Mouse (Mus musculus) thymus, postnatal 4 days (tissue): ENCODE measurements around the gene Agpat1.

Experiments used
- DNase-seq: peaks from one replicate; pipeline ENCODE4 v3.0.0; 2021

Gene Agpat1

DNA sequence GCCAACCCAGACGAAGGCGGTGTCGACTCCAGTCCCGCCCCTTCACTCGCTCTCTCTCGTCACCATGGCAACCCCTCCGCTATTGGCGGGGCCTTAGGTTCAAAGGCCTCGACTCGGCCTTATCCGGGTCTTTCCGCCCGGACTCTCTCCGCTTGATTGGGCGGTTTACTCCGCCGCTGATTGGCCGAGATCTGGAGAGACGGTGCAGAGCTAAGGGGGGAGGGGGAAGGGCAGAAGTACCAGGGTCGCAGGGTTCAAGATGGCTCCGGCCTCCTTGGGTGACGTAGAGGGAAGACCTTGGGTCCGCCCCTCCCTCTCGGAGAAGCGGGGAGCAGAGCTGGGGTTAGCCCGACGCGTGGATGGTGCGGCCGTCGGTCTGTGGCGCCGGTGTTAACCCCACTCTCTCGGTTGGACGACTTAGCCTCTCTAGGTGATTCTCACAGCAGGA, at the start of gene Agpat1:
Agpat1 (plus strand) TSS at position 202 of the 448 bp plus-strand sequence.
- DNase-seq: peak; percentile 98

DNA sequence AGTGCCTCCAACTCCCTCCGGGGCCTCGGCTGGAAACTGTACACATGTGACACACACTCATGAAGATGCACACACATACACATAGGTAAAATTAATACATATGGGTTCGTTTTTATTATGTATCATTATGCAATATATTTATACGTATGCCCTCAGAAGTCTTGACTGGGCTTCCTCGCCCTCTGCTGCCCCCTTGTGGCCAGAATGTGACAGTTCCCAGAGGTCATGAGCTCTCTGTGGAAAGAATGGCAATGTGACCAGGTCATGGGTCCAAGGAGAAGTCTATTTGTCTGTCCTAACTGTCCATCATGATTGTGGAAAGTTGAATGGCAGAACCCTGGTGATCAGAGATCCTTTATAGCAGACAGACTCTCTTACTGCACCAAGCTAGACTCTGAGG, 48.6 kb upstream of the Agpat1 start:
- DNase-seq: peak; percentile 89

DNA sequence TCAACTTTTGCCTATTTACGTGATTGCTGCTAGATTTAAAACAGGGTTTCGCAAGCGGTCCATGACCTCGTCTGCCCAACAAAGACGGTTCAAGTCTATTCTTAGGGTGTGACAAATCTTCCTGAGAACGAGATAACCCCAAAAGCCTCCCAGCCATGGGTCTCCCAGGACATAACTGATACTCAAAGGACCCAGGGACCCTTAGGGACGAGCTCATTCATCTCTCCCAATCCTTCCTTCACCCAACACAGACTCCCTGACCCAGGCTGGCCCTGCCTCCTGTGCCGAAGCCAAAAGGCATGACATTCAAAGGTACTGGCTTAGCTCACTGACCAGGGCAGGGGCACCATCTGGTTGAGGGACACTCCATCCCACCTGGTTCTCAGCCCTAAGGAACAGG, 47.7 kb upstream of the Agpat1 start:
- DNase-seq: no peak

DNA sequence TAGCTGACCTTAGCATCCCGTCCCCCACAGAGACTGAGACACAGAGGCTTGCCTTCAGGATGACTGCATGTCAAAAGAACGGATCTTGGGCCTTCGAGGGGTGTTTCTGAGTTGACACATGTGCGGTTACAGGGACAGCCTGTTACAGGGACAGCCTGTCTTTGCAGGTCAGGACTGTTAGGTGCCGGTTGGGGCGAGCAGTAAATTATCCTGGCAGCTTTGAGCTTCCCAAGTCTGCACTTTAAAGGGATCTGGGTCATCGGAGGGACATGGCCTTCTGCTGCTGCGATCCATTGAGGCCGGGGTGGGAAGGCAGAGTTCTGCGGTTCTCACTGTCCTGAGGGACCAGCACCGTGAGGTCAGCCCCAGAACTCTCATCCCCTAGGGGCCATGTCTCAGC, 46.7 kb upstream of the Agpat1 start:
- DNase-seq: no peak

DNA sequence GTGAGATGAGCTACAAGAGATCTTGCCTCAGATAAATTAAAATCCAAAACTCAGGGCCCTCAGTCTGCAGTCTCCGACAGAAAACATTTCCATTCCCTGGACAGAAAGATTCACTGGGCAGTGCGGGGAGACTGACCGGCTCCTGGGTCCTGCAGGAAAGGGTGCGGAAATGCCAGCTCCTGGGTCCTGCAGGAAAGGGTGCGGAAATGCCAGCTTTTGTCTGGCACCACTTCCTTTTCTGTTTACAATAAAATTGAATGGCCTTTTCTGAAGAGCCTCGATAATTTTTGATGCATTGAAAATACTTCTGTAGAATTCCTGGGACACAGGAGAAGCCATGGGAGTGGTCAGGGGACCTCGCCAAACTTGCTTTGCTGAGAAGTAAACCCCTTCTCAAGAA, 44.9 kb upstream of the Agpat1 start:
- no peak for DNase-seq

DNA sequence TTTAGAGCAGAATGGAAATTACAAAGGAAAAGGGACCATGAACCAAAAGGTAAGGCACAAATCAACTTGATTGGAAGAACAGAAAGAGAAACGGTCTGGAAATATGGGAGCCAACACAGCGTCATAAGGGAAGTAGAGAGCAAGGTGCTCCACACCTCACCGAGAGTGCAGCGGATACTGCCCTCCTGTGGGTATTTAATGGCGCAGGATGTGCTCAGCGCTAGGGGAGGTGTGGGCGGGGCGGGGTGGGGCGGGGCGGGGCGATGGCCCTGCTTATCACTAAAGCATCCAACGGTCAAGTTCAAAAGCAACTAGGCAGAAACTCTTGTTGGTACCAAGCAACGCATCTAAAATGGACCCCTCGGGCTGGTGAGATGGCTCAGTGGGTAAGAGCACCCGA, 44.2 kb upstream of the Agpat1 start:
- no peak for DNase-seq

DNA sequence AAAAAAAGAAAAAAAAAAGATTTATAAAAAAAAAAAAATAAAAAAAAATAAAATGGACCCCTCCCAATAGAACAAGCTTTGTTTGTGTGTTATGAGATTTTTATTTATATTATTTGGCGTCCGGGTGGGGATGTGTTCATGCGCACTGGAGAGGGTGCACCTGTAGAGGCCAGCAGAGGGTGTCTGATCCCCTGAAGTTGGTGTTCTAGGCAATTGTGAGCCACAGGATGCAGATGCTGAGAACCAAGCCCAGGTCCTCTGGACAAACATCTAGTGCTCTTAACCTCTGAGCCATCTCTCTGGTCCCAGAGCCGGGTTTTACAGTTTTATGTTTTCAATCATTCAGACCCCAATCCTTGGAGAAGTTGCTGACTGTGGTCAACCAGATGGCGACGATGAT, 43.6 kb upstream of the Agpat1 start:
- no peak for DNase-seq

DNA sequence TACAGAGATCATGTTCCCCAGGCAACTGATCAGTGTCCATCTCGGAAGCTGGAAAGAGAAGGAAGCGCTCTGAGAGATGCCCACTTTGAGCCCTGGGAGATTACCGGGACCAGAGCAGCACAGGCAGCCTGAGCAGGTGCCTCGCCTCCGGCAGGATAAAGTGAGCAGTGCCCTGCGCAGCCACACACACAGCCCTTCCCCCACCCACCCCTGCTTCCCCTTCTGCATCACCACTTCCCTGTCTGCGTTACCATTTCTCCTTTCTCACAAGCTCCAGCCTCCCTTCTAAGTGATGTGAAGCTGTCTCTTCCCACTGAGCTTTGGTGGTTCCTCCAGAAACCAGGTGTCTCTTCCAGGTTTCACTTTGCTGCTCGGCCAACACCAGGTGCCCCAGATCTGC, 42.9 kb upstream of the Agpat1 start:
- peak; percentile 37 for DNase-seq

DNA sequence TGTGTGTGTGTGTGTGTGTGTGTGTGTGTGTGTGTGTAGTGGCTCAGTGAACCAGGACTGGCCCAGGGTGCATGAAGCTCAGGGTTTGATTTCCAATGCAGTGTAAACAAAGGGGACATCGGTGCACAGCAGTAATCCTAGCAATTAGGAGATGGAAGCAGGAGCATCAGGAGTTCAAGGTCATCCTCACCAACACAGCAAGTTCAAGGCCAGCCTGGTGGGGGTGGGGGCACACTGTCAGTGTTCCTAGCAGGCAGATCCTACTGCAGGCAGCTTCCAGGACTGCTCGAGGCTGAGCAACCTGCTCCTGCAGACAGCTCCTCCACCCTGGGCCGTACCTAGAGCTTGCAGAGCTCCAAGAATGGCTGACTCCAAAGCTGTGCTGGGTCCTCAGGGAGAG, 41.5 kb upstream of the Agpat1 start:
- no peak for DNase-seq

DNA sequence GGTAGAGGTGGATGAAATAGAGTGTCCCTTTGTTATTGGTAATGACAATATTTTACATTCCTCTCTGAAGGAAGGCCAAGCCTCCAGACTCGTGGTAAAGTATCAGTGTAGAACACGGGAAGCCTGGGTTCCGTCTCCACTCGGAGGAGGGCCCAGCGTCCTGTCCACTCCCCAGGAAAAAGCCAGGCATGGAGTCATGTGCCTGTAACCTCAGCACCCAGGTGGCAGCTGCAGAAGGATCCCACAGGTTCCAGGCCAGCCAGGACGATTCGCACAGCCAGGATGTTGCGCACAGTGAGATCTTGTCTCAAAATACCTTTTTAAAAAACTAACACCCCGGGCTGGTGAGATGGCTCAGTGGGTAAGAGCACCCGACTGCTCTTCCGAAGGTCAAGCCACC, 40.7 kb upstream of the Agpat1 start:
- no peak for DNase-seq

DNA sequence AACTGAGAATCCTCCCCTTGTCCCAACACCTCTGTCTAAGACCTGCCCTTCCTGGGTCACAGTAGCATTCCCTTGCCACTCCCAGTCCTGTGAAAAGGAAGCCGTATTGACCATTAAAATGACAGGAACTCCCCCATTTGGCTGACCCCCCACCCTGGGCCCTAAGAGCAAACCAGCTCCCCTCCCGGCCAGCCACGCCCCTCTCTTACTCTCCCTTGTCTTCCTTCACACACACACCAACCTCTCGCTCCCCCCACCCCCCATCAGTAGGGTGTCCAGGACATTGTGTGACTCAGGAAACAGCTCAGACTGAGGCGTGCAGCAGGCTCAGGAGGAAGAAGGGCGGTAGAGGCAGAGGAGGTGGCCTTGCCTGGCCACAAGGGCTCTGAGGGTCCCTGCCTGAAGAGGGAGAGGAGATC, 40.0 kb upstream of the Agpat1 start, which contains the start of gene Notch4:
Notch4 (plus strand) TSS at position 266 of the 419 bp plus-strand sequence.
- no peak for DNase-seq

DNA sequence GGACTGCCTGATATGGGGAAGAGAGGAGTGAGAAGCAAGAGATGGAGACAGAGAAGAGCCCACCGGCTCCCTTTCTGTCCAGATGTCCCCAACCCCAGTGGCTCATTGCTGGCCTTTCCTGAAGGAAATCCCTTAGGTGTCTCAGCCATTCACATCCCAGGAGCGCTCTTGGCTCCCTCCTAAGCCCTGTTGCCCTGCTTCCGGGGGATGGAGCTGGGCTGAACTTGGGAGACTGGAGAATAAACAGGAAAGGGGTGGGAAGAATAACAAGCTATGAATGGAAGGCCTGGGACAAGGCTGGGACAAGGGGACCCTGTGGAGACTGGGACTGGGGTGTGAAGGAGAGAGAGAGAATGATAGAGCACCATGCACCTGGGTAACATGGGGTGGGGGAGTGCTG, 39.3 kb upstream of the Agpat1 start:
- no peak for DNase-seq

DNA sequence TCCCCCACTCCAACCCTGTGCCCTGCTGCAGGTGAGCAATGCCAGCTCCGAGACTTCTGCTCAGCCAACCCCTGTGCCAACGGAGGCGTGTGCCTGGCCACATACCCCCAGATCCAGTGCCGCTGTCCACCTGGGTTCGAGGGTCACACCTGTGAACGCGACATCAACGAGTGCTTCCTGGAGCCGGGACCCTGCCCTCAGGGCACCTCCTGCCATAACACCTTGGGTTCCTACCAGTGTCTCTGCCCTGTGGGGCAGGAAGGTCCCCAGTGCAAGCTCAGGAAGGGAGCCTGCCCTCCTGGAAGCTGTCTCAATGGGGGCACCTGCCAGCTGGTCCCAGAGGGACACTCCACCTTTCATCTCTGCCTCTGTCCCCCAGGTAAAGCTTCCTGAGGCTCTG, 36.8 kb upstream of the Agpat1 start:
- no peak for DNase-seq

DNA sequence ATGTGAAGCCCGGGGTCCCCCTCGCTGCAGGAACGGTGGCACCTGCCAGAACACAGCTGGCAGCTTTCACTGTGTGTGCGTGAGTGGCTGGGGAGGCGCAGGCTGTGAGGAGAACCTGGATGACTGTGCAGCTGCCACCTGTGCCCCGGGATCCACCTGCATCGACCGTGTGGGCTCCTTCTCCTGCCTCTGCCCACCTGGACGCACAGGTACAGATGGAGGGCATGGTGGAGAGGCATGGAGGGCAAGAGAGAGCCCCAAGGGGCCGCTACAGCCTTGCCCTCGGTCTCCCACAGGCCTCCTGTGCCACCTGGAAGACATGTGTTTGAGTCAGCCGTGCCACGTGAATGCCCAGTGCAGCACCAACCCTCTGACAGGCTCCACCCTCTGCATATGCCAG, 35.6 kb upstream of the Agpat1 start:
- DNase-seq: no peak

DNA sequence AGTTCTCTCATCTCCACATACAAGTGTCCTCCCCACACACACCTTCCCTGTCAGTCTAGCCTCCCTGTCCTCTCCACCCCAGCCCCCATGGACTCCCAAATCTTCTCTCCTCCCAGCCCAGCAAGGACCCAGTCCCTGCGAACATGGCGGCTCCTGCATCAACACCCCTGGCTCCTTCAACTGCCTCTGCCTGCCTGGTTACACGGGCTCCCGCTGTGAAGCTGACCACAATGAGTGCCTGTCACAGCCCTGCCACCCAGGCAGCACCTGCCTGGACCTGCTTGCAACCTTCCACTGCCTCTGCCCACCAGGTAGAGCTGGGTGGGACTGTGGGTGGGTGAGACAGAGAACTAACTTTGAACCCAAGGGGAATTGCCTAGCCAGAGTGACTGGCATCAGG, 34.1 kb upstream of the Agpat1 start:
- no peak for DNase-seq

DNA sequence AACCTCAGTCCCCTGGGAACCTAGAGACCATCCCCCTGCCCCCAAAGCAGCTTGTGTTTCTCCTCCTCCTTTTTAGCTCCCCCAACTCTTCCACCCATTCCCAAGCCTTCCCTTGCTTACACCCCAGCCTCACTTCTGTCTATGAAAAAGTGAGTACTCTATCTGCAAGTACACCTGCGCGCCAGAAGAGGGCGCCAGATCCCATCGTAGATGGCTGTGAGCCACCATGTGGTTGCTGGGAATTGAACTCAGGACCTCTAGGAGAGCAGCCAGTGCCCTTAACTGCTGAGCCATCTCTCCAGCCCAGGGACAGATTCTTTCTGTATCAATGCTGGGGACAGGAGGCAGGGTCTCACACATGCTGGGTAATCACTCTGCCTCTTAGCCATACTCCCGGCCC, 32.2 kb upstream of the Agpat1 start:
- DNase-seq: peak; percentile 69

DNA sequence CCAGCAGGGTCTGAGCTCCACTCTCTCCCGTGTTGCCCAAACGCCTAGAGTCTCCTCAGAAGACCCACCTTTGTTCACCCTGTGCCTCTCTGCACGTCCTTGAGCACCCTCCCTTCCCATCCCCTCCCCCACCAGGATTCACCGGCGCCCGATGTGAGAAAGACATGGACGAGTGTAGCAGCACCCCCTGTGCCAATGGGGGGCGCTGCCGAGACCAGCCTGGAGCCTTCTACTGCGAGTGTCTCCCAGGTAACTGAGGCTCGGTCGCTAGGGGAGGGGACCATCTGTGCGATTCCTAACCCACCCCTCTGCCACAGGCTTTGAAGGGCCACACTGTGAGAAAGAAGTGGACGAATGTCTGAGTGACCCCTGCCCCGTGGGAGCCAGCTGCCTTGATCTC, 31.7 kb upstream of the Agpat1 start:
- DNase-seq: peak; percentile 46

DNA sequence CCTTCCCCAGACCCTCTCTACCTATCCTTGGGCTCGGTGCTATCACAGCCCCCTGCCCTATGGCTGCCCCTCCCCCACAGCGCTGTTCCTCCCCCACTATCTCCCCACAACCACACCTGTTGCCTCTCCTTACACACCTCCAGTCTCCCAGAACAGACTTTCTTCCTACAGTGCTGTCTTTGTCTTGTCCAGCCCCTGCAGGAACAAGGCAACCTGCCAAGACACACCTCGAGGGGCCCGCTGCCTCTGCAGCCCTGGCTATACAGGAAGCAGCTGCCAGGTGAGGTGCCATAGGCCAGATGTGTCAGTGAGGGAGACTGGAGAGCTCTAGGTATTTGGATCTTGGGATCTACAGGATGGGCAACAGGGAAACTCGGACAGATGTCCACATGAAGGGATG, 27.5 kb upstream of the Agpat1 start:
- no peak for DNase-seq

DNA sequence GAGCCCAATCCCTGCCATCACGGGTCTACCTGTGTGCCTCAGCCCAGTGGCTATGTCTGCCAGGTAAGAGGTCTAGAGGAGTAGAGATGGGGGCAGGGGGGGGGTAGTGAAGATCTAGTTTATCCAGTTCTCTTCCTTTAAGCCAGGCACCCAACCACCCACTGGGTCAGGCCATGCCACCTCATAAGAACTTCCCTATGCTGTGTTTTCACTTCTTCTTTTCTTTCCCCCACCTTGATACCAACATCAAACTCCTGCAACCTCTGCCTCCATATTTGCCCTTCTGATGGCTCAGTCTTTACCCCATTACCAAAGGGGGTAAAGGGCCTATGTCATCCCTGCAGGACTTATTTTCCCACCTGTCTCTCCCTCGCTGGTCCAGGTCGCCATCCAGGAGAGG, 26.0 kb upstream of the Agpat1 start:
- no peak for DNase-seq

DNA sequence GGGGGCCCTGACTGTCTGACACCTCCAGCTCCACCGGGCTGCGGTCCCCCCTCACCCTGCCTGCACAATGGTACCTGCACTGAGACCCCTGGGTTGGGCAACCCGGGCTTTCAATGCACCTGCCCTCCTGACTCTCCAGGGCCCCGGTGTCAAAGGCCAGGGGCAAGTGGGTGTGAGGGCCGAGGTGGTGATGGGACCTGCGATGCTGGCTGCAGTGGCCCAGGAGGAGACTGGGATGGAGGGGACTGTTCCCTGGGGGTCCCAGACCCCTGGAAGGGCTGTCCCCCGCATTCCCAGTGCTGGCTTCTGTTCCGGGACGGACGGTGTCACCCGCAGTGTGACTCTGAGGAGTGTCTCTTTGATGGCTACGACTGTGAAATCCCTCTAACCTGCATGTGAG, 21.5 kb upstream of the Agpat1 start:
- no peak for DNase-seq

DNA sequence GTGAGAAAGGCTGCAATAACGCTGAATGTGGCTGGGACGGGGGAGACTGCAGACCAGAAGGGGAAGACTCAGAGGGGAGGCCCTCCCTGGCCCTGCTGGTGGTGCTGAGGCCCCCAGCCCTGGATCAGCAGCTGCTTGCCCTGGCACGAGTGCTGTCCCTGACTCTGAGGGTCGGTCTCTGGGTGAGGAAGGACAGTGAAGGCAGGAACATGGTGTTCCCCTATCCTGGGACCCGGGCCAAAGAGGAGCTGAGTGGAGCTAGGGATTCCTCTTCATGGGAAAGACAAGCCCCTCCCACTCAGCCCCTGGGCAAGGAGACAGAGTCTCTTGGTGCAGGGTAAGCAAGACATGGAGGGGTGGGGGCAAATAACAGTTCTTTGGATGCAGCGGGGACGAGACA, 20.7 kb upstream of the Agpat1 start:
- DNase-seq: no peak

DNA sequence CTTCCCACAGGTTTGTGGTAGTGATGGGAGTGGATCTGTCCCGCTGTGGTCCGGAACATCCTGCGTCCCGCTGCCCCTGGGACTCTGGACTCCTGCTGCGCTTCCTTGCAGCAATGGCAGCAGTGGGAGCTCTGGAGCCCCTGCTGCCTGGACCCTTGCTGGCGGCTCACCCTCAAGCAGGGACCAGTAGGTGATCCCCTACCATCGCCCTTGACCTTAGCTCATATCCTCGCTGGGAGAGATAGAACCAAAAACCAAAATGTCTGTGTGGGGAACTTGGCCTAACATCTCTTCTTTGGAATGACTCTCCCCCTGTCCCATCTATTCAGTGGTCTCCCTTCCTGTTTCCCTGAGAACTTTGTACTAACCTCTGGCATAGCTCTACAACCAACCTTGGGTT, 20.2 kb upstream of the Agpat1 start:
- no peak for DNase-seq

DNA sequence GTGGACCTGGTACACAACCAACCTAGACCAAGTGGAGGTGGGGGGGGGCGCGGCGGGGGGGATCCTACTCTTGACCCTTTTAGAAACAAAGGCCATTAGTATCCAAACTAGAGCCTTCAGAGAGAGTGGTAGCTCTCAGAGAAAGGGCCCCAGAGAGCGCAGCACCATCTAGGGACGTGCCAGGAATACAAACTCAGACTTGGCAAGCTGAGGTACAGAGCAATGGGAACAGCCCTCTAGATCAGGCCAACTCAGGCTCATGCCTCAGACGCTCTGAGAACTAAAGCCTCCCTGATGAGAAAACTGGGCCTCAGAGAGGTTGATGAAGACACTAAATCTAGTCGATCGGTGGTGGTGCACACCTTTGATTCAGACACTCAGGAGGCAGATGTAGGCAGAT, 18.9 kb upstream of the Agpat1 start:
- DNase-seq: no peak

DNA sequence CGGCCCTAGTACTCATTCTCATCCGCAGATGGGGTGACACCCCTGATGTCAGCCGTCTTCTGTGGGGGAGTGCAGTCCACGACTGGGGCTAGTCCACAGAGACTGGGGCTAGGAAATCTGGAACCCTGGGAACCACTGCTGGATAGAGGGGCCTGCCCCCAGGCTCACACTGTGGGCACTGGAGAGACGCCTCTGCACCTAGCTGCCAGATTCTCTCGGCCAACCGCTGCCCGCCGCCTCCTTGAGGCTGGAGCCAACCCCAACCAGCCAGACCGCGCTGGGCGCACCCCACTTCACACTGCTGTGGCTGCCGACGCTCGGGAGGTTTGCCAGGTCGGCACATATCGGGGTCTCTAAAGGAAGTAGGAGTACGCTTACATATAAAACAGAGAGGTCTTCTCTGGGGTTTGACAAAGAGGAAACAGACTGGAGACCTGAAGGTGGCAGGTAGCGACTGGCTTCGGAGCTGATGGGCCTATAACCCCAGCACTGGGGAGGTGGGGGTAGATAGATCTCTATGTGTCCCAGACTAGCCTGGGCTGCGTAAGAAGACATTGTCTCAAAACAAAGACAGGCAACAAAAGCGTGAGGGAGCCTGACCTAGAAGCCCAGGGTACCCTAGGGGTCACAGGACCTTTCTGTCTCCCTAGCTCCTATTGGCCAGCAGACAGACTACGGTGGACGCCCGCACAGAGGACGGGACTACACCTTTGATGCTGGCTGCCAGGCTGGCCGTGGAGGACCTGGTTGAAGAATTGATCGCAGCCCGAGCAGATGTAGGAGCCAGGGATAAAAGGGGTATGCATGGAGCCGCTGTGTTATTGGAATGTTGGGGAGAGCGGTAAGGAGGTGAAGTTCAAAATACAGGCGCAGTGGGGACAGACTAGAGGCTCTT, 17.9 kb upstream of the Agpat1 start:
- DNase-seq: no peak

DNA sequence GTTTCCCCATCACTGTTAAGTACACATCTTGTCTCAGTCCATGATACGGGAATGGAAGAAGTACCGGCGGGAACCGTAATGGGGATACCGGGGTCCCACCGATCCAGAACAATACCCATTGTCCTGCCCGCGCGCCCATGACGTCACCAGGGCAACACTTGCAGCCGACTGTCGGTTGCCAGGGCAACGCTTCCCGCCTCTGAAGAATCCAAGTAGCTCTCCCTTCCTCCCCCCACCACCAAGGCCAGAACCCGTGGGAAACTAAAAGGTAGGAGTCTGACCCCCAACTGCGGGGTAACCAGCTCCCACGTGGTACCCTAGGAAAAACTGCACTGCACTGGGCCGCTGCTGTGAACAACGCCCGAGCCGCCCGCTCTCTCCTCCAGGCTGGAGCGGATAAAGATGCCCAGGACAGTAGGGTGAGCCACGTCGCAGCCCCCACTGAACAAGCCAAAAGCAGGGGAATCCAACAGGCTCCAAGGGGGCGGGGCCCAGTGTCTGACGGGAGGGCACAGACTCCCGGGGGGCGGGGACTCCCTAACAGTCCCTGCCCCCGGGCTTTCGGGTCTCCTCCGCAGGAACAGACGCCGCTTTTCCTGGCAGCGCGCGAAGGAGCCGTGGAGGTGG, 17.2 kb upstream of the Agpat1 start:
- DNase-seq: peak; percentile 95
